Mouse (Mus musculus) myocyte (in vitro differentiated cells): ENCODE results near the gene Gm20388.

Experiments
- CEBPB ChIP-seq: IDR thresholded peaks from 2 replicates; pipeline ENCODE4 v1.6.1; 2011; ENCODE audit warnings: mild to moderate bottlenecking, moderate library complexity; ENCODE audit not compliant: poor library complexity, insufficient read depth, severe bottlenecking
- E2F4 ChIP-seq: IDR thresholded peaks from one replicate; pipeline ENCODE4 v1.6.1; 2011; ENCODE audit warnings: mild to moderate bottlenecking, control low read depth, moderate library complexity; ENCODE audit not compliant: insufficient read depth
- MAX ChIP-seq: IDR thresholded peaks from one replicate; pipeline ENCODE4 v1.6.1; 2011; ENCODE audit warnings: low read depth, mild to moderate bottlenecking, control low read depth
- MYOD1 ChIP-seq, 3 experiments: IDR thresholded peaks; one replicate each; pipeline ENCODE4 v1.6.1; 2011; ENCODE audit warnings: control low read depth in 2 of 3, low read depth in 2 of 3, mild to moderate bottlenecking in 2 of 3, moderate library complexity in 1 of 3; ENCODE audit not compliant: insufficient read length in 2 of 3, control insufficient read depth in 1 of 3
- MYOG ChIP-seq, 3 experiments: IDR thresholded peaks; one replicate each; pipeline ENCODE4 v1.6.1; 2011; ENCODE audit warnings: control low read depth in 2 of 3, low read depth in 2 of 3, mild to moderate bottlenecking in 2 of 3; ENCODE audit not compliant: insufficient read length in 2 of 3, control insufficient read depth in 1 of 3, insufficient read depth in 1 of 3
- POLR2A ChIP-seq: IDR thresholded peaks from one replicate; pipeline ENCODE4 v1.6.1; 2011; ENCODE audit warnings: low read depth, mild to moderate bottlenecking, control low read depth, moderate library complexity; ENCODE audit not compliant: insufficient read length
- POLR2AphosphoS2 ChIP-seq: IDR thresholded peaks from one replicate; pipeline ENCODE4 v1.6.1; 2011; ENCODE audit warnings: low read depth, control low read depth; ENCODE audit not compliant: insufficient read length
- REST ChIP-seq: IDR thresholded peaks from one replicate; pipeline ENCODE4 v1.6.1; 2011; ENCODE audit warnings: mild to moderate bottlenecking, control low read depth, moderate library complexity; ENCODE audit not compliant: insufficient read depth, insufficient read length
- TCF12 ChIP-seq: IDR thresholded peaks from one replicate; pipeline ENCODE4 v1.6.1; 2011; ENCODE audit warnings: mild to moderate bottlenecking, control low read depth; ENCODE audit not compliant: poor library complexity, insufficient read depth, severe bottlenecking
- USF1 ChIP-seq: IDR thresholded peaks from one replicate; pipeline ENCODE4 v1.6.1; 2011; ENCODE audit warnings: low read depth, mild to moderate bottlenecking, control low read depth, moderate library complexity

DNA sequence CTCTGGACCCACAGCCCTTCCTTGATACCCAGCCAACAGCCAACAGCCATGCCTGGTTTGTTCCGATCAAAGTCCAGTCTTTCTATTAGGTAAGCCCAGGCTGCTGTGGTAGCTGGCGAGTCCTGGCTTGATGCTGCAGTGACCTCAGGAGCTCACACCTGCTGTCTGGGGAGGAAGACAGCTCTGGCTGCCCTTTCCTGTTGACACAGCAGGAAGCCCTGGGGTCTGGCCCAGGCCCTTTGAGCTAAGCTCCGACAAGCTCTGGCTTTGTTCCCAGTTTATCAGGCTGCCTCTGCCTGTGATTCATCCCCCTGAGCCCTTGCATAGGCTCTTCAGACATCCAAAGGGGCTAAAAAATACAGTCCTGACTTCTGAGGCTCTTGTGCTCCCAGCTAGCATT lies 25.0 kb upstream of the Gm20388 start:
- TF ChIP-seq TCF12 = no peak
- TF ChIP-seq POLR2A = no peak
- no peak for TF ChIP-seq POLR2AphosphoS2
- peak in 2 of 3 experiments; percentile 83 to 88 for TF ChIP-seq MYOD1 (IDR thresholded peaks at IDR 0.05; ENCODE audit: control insufficient read depth in 1 of 3, insufficient read length in 2 of 3, low read depth in 2 of 3)
- TF ChIP-seq MAX = no peak
- TF ChIP-seq REST = no peak
- no peak for TF ChIP-seq USF1
- TF ChIP-seq E2F4 = no peak
- TF ChIP-seq CEBPB = no peak
- peak in 2 of 3 experiments; percentile 27 to 47 for TF ChIP-seq MYOG (IDR thresholded peaks at IDR 0.05; ENCODE audit: control insufficient read depth in 1 of 3, insufficient read depth in 1 of 3, insufficient read length in 2 of 3, low read depth in 2 of 3)
